Mouse (Mus musculus) urinary bladder, postnatal 14 days (tissue): ENCODE results near the gene Fcgbp.
A peak's percentile ranks its signal among the peaks of the same experiment; 100 is the strongest.
"Not testable (repeated sequence)": the region's sequence is repeated elsewhere in the genome, so short reads cannot be mapped to it uniquely, and the experiment has no call there.

Source experiments
- DNase-seq: peaks from one replicate; pipeline ENCODE4 v3.0.0; 2021; ENCODE audit warnings: low spot score

Gene Fcgbp

DNA sequence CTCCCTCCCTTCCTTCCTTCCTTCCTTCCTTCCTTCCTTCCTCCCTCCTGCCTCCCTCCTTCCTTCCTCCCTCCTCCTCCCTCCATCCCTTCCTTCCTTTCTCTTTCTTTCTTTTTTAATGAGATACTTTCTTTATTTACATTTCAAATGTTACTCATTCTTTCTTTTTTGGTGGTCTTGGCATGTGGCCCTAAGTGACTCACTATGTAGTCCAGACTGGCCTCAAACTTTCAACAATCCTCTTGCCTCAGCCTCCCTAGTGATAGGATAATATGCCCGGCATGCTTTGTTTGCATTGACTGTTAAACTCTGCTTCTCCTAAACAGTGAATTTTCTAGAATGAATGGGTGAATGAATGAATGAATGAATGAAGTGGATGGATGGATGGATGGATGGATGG, 78.8 kb downstream of the Fcgbp start:
- DNase-seq: no peak

DNA sequence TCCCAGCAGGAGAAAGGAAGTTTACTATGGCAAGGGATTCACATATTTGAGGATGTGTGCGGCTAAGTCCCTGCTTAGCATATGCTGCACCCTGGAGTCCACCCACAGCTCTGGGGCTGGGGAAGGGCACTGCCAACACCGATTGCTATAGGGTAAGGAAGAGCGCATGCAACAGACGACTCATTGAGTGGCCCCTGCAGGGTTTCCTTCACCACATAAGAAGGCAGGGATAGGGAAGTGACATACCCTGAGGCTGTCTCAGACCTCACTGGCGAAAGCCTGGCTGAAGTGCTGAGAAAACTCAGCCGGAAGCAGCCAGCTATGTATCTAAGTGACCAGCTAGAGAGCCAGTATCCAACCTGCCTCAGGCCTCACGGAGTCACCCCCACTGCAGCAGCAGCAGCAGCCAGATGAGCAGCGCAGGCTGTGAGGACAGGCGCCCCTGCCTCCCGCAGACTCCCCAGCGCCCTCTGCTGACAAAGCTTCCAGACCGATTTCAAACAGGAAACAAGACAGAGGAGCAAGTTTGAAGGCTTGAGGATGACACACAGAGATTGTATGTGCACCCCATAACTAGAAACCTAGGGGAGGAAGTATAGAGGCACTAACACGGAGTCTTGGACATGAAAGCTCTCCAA, 80.7 kb downstream of the Fcgbp start:
- peak; percentile 40 for DNase-seq

GRCm38 (mm10) chr7:28153595-28153994, 82.6 kb downstream of the Fcgbp start:
- not testable (repeated sequence) for DNase-seq

GRCm38 (mm10) chr7:28159292-28159691, 88.3 kb downstream of the Fcgbp start:
- DNase-seq: no peak

DNA sequence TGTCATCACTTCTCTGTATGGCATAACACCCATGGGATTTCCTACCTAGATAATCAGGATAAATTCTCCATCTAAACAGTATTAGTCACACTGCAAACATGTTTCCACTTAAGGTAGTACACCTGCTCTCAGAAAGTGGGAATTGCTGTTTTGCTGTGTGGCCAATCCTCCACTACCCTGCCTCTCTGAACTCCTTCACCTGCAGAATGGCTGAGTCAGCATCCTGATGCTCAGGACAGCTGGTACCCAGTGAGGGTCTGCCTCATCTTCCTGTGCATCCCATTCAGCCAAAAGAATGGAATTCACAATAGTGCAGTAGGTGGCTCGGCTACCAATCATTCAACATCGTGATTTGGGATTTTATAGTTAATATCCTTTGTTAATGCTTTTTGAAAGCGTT, 88.9 kb downstream of the Fcgbp start:
- no peak for DNase-seq

DNA sequence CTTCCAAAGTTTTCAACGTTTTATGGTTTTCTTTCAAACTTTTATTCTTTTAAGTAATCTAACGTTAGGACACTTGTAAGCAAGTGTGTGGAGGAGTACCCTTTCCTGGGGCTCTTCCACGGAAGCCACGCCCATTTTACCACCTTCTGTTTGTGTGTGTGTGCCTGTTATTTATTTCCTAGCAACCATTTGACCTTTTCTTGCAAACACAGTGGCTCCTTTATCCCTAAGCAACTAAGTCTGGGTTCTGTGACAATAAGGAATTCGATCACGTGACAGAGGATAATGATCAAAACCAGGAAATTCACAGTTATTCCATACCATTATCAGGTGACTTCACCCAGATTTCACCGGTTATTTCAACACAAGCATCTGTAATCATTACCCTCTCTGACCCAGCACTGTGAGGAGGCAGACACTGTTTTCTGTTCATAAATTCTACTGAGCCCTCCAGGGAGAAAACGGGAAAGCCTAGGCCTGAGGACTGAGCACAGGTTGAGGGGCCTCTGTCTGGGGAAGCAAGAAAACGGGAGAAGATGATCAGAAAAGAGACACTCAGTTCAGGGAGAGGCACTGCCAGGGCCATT, 90.2 kb downstream of the Fcgbp start:
- DNase-seq: no peak

- no peak for DNase-seq
These were observed 94.4 kb downstream of the Fcgbp start for GRCm38 (mm10) chr7:28165406-28165805.

GRCm38 (mm10) chr7:28168320-28169115, 97.5 kb downstream of the Fcgbp start:
- peak; percentile 76 for DNase-seq

DNA sequence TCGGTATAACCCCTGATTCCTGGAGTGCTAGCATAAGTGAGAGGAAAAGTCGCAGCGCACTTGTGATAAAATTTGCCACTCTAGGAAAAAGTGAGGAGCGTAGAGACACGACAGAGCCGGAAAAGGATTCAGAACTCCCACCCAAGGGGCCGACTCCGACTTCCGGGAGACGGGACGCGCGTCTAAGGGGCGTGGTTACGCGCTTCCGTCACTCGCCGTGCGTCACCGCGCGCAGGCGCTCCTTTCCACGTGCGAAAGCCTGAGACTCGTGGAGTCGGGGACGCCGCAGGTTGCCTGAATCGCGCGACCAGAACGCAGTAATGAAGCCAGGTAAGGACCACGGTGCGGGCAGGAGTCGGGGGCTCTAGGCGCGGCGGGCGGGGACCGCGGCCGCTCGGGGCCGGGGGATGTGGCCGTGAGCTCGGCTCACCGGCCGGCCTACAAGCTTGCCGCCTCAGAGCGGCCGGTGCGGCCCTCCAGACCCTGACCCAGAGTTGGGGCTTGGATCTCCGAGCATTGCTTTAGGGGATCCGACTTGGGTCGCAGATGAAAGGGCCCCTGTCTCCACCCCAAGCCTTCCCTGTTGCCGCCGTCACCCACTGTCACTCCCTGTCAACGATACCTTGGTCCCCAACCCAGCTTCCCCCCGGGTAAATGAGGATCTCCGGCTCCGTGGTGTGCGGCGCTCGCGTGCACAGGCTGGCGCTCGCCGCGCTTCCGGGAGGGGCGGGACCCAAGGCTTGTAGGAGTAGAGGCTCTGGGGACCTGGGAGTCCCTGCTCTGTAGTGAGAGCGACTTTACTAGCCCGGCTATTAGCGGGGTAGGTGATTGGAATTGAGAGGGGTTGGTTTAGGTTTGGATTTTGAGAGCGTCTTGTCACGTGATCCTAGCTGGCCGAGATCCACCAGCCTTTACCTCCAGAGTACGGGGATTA, 98.7 kb downstream of the Fcgbp start, which contains the start of gene Fbl:
Fbl (plus strand) TSS at position 222 of the 934 bp plus-strand sequence.
- DNase-seq: peak; percentile 91
